Mouse (Mus musculus) liver, embryonic 14.5 days (tissue): Measurements from ENCODE around the gene Olfr214. TPM values are rescaled to one million over a fixed set of nuclear protein-coding genes. Genes with fewer than 3 reads are reported as not detected.
"Not testable (repeated sequence)": the region's sequence is repeated elsewhere in the genome, so short reads cannot be mapped to it uniquely, and the experiment has no call there.

ENCODE experiments used
- ATAC-seq: fragments of 200-750 bp; cut with Nextera tagmentation; 2 replicates; pipeline ENCODE4 v1.8.0; 2017; ENCODE audit warnings: moderate number of reproducible peaks, mild to moderate bottlenecking, moderate library complexity; ENCODE audit not compliant: insufficient read depth
- DNase-seq, 3 experiments: peaks; one replicate each; pipeline ENCODE4 v3.0.0-alpha.2; 2012 to 2013; ENCODE audit warnings: low read depth in 3 of 3, low spot score in 3 of 3
- H3K27ac ChIP-seq: fragments of 300-500 bp; sonication (generic); 2 replicates; pipeline ENCODE4 v1.5.1; 2014; ENCODE audit warnings: moderate library complexity, mild to moderate bottlenecking, control low read depth, inconsistent platforms
- H3K27me3 ChIP-seq: fragments of 300-500 bp; sonication (generic); 2 replicates; pipeline ENCODE4 v1.6.1; 2014; ENCODE audit warnings: mild to moderate bottlenecking, low read length, moderate library complexity; ENCODE audit not compliant: control insufficient read depth, insufficient read depth
- H3K36me3 ChIP-seq: fragments of 300-500 bp; sonication (generic); replicated peaks from 2 replicates; pipeline ENCODE4 v1.6.1; 2014; ENCODE audit warnings: low read depth; ENCODE audit not compliant: control insufficient read depth, insufficient read depth
- H3K4me1 ChIP-seq, 2 experiments: fragments of 200-500 bp in 1 of 2; fragments of 300-500 bp in 1 of 2; sonication (generic) in 1 of 2; replicated peaks; 2 replicates each; pipeline ENCODE4 v1.6.1; 2012 to 2014; ENCODE audit warnings: antibody characterized with exemption in 1 of 2, inconsistent platforms in 1 of 2, low read length in 1 of 2; ENCODE audit not compliant: control insufficient read depth in 2 of 2, insufficient read depth in 2 of 2
- H3K4me2 ChIP-seq: fragments of 300-500 bp; sonication (generic); 2 replicates; pipeline ENCODE4 v1.6.1; 2014; ENCODE audit warnings: low read depth, mild to moderate bottlenecking, control low read depth, moderate library complexity
- H3K4me3 ChIP-seq, 2 experiments: fragments of 200-500 bp in 1 of 2; fragments of 300-500 bp in 1 of 2; sonication (generic) in 1 of 2; 2 replicates each; pipeline ENCODE4 v1.5.1; 2012 to 2014; ENCODE audit warnings: low read depth in 2 of 2, low read length in 2 of 2, mild to moderate bottlenecking in 2 of 2, control low read depth in 1 of 2, inconsistent platforms in 1 of 2, moderate library complexity in 1 of 2; ENCODE audit not compliant: insufficient read depth in 1 of 2
- H3K9ac ChIP-seq: fragments of 300-500 bp; sonication (generic); replicated peaks from 2 replicates; pipeline ENCODE4 v1.6.1; 2014; ENCODE audit warnings: mild to moderate bottlenecking, control low read depth, moderate library complexity
- H3K9me3 ChIP-seq: fragments of 300-500 bp; sonication (generic); 2 replicates; pipeline ENCODE4 v1.6.1; 2016; ENCODE audit warnings: low read length, mixed read lengths; ENCODE audit not compliant: control insufficient read depth
- CTCF ChIP-seq: IDR thresholded peaks from 2 replicates; pipeline ENCODE4 v1.5.1; 2016; ENCODE audit warnings: antibody characterized with exemption, low read depth, control low read depth
- EP300 ChIP-seq: IDR thresholded peaks from 2 replicates; pipeline ENCODE4 v1.6.1; 2016; ENCODE audit warnings: antibody characterized with exemption, low read depth
- WGBS: fragments of 180-500 bp; shearing (Covaris S2); extraction: QIAGEN DNeasy Blood & Tissue Kit; methylation state at CpG from one replicate; pipeline ENCODE4 v1.1.7; 2014; ENCODE audit not compliant: insufficient replicate concordance; 5-methylcytosine and 5-hydroxymethylcytosine counted together
- polyA plus RNA-seq, 2 experiments: library from polyadenylated mRNA; depleted of rRNA in 1 of 2; stranded (reverse) in 1 of 2; unstranded in 1 of 2; fragments of >200 nt; fragmentation: Nextera tagmentation in 1 of 2; extraction: Ambion mirVana in 1 of 2; gene quantifications; 2 replicates each; pipeline versions ENCODE4 v1.2.1 to v1.2.3; 2012 to 2014

Gene Olfr214
- polyA plus RNA-seq (2012; rRNA removed), result not detected in 2 replicates
- polyA plus RNA-seq (2014; fragmentation: Nextera tagmentation; extraction: Ambion mirVana), result not detected in 2 replicates

GRCm38 (mm10) chr6:116553935-116554334 is at the start of gene Olfr214:
Gene Olfr214 (plus strand): TSS chr6:116554235.
- H3K4me2 ChIP-seq, result no peak within 1 kb of the TSS
- no peak within 1 kb of the TSS for H3K4me3 ChIP-seq
- DNase-seq (no peak), ATAC-seq (no peak)
- H3K9me3 ChIP-seq, result no peaks in the 10 kb centered on the region
- H3K9ac ChIP-seq, result no peak within 1 kb of the TSS
- H3K36me3 ChIP-seq, result no peaks in the 10 kb centered on the region
- 61% methylated on average over 1 of the region's 1 CpGs for WGBS
- H3K4me1 ChIP-seq, result no peaks in the 10 kb centered on the region
- no peaks in the 10 kb centered on the region for H3K27me3 ChIP-seq
- no peak within 1 kb of the TSS for H3K27ac ChIP-seq
- TF ChIP-seq CTCF (no peak), EP300 (no peak)

DNA sequence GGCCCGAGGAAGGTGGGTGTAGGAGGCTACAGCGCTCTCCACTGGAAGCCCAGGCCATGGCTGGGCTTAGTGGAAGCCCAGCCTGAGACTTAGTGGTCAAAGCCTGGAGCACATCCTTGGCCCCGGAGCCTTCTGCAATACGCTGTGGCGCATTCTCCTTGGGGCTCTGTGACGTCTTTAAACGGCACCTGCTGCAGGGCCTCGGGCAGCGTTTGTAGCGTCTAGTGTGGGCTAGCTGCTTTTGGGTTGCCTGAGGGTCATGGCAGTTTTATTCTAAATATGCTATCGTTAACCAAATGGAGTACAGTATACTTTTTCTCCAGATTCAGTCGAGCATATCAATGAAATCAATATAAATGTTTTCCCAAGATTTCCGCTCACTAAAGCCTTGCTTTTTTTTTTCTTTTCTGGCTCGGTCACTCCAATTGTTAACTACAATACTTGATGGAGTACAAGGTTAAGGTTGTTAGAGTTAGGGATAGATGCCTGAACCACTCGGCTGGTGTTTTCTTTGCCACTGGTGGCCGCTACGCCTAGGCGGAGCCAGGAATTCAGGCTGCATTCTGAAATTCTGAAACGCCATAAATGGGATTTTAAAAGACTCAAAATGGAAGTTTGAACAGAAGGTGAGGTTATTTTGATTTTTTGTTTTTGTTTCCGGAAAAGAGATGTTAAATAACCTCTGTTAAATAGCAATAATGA is 47.6 kb upstream of the Olfr214 start, which contains the start of gene Olfr212:
Olfr212 (plus strand) TSS at position 215 of the 702 bp plus-strand sequence.
- H3K4me1 ChIP-seq, H3K27me3 ChIP-seq, ATAC-seq, H3K9ac ChIP-seq, H3K27ac ChIP-seq, DNase-seq, H3K36me3 ChIP-seq, H3K4me3 ChIP-seq, H3K4me2 ChIP-seq, H3K9me3 ChIP-seq: not testable (repeated sequence)
- 71% methylated on average over 19 of the region's 20 CpGs for WGBS

DNA sequence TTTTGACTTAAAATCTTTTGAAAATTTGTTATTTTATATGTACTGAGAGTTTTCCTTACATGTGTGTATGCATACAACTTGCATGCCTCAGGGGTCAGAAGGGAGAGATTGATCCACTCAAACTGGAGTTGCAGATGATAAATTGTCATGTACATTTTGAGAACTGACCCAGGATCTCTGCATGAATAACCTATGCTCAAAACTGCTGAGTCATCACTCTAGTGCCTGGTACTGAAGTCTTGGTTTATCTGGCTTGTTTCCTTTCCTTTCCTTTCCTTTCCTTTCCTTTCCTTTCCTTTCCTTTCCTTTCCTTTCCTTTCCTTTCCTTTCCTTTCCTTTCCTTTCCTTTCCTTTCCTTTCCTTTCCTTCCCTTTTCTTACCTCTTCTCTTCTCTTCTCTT is 39.2 kb upstream of the Olfr214 start:
- no peaks in the 10 kb centered on the region for H3K9me3 ChIP-seq
- H3K4me1 ChIP-seq, result no peaks in the 10 kb centered on the region
- no peaks in the 10 kb centered on the region for H3K27me3 ChIP-seq
- no peak overlapping the region for H3K4me2 ChIP-seq
- ATAC-seq (no peak), DNase-seq (no peak)
- H3K36me3 ChIP-seq, result no peaks in the 10 kb centered on the region
- no peak overlapping the region for H3K9ac ChIP-seq
- no peak overlapping the region for H3K4me3 ChIP-seq
- no peak for TF ChIP-seq EP300
- TF ChIP-seq CTCF, result no peak
- H3K27ac ChIP-seq, result no peak overlapping the region

- H3K27me3 ChIP-seq, result no peaks in the 10 kb centered on the region
- H3K27ac ChIP-seq, result no peak within 1 kb of the TSS
- H3K4me1 ChIP-seq, result no peaks in the 10 kb centered on the region
- DNase-seq, result no peak
- TF ChIP-seq EP300 (no peak), CTCF (no peak)
- no peaks in the 10 kb centered on the region for H3K9me3 ChIP-seq
- no peak within 1 kb of the TSS for H3K4me3 ChIP-seq
- 39% methylated on average over 1 of the region's 1 CpGs for WGBS
- no peaks in the 10 kb centered on the region for H3K36me3 ChIP-seq
- no peak within 1 kb of the TSS for H3K9ac ChIP-seq
- ATAC-seq, result no peak
- H3K4me2 ChIP-seq, result no peak within 1 kb of the TSS
These were observed 15.9 kb upstream of the Olfr214 start, which contains the start of gene Olfr213 for GRCm38 (mm10) chr6:116538156-116538555. Gene Olfr213 (plus strand): TSS chr6:116538456.

GRCm38 (mm10) chr6:116542500-116542899 is 11.5 kb upstream of the Olfr214 start:
- WGBS, result 34% methylated on average over 2 of the region's 2 CpGs
- Histone ChIP-seq H3K27ac (no peak overlapping the region), H3K27me3 (no peaks in the 10 kb centered on the region), H3K4me1 (no peaks in the 10 kb centered on the region), H3K36me3 (no peaks in the 10 kb centered on the region), H3K9me3 (no peaks in the 10 kb centered on the region), H3K9ac (no peak overlapping the region), H3K4me2 (no peak overlapping the region), H3K4me3 (no peak overlapping the region)
- DNase-seq, result no peak
- TF ChIP-seq CTCF (no peak), EP300 (no peak)
- no peak for ATAC-seq

DNA sequence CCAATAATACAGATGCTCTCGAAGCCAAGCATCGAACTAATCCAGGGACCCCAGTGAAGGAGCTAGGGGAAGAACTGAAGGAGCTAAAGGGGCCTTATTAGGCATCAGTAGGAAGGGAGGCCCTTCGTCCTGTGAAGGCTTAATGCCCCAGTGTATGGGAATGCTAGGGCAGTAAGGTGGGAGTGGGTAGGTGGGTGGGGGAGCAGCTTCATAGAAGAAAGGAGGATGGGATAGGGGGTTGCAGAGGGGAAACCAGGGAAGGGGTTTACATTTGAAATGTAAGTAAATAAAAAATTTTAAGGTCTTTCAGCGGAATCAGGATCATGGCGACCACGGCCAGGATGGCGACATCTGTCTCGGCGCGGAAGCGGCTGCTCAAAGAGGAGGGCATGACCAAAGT is 3.2 kb upstream of the Olfr214 start, which contains the start of gene Gm5580:
Gm5580 (plus strand) TSS at position 301 of the 400 bp plus-strand sequence.
- H3K9ac ChIP-seq, H3K4me3 ChIP-seq, H3K4me2 ChIP-seq, H3K9me3 ChIP-seq, H3K36me3 ChIP-seq, H3K4me1 ChIP-seq, ATAC-seq, DNase-seq, H3K27ac ChIP-seq, H3K27me3 ChIP-seq: not testable (repeated sequence)
- 85% methylated on average over 11 of the region's 11 CpGs for WGBS
